Mouse (Mus musculus): ENCODE data around the gene Igfbp6. TPM values are rescaled to one million over a fixed set of nuclear protein-coding genes. Genes with fewer than 3 reads are reported as not detected.

The Igfbp6 gene
- polyA plus RNA-seq (2017; shearing (Covaris generic)): 1 to 10 TPM in 1 of 2 experiments, not detected in 1; 1.7 TPM

GRCm38 (mm10) chr15:102144274-102144711 lies at the start of gene Igfbp6:
Igfbp6 (plus strand) TSS chr15:102144362.

GRCm38 (mm10) chr15:102100161-102100981 lies 43.8 kb upstream of the Igfbp6 start, which contains the start of gene Tns2:
Tns2 (plus strand) TSS chr15:102100413.

GRCm38 (mm10) chr15:102136129-102136758 lies 7.9 kb upstream of the Igfbp6 start, which contains the start of gene Spryd3:
Spryd3 (minus strand) TSS chr15:102136234.

GRCm38 (mm10) chr15:102150301-102151135 lies 6.4 kb downstream of the Igfbp6 start, which contains the start of gene Soat2:
Soat2 (plus strand) TSS chr15:102150526.

Other genes with a start within 250 kb of the Igfbp6 start
- gene Krt4, start 219.6 kb upstream of the Igfbp6 start, polyA plus RNA-seq (2017; shearing (Covaris generic)): under 1 TPM; 0.07 to 0.56 TPM
- gene Krt79, start 204.0 kb upstream of the Igfbp6 start, polyA plus RNA-seq (2017; shearing (Covaris generic)): 1 to 10 TPM in 1 of 2 experiments, not detected in 1; 4.3 TPM
- gene Krt78, start 190.1 kb upstream of the Igfbp6 start, polyA plus RNA-seq (2017; shearing (Covaris generic)): not detected
- gene Krt8, start 139.9 kb upstream of the Igfbp6 start, polyA plus RNA-seq (2017; shearing (Covaris generic)): 1 to 10 TPM; 1.7 to 2.4 TPM
- 1 to 10 TPM in 1 of 2 experiments, under 1 TPM in 1; 0.71 to 6.2 TPM for gene Krt18, start 116.2 kb upstream of the Igfbp6 start, polyA plus RNA-seq (2017; shearing (Covaris generic))
- gene Eif4b, start 70.6 kb upstream of the Igfbp6 start, polyA plus RNA-seq (2017; shearing (Covaris generic)): 10 to 100 TPM; 96.9 to 97.9 TPM
- gene Tns2, start 43.9 kb upstream of the Igfbp6 start, polyA plus RNA-seq (2017; shearing (Covaris generic)): 1 to 10 TPM; 2.7 to 3.6 TPM
- gene Spryd3, start 8.1 kb upstream of the Igfbp6 start, polyA plus RNA-seq (2017; shearing (Covaris generic)): 10 to 100 TPM; 55.1 to 62.1 TPM
- gene Soat2, start 6.2 kb downstream of the Igfbp6 start, polyA plus RNA-seq (2017; shearing (Covaris generic)): 1 to 10 TPM; 2.2 TPM
- gene Zfp740, start 58.9 kb downstream of the Igfbp6 start, polyA plus RNA-seq (2017; shearing (Covaris generic)): 100 to 1,000 TPM in 1 of 2 experiments, 10 to 100 TPM in 1; 94.4 to 103 TPM
- gene Csad, start 60.4 kb downstream of the Igfbp6 start, polyA plus RNA-seq (2017; shearing (Covaris generic)): 10 to 100 TPM; 23.9 to 26.0 TPM
- gene Itgb7, start 87.6 kb downstream of the Igfbp6 start, polyA plus RNA-seq (2017; shearing (Covaris generic)): 1,000 to 10,000 TPM; 1,270 to 1,388 TPM
- gene Rarg, start 113.2 kb downstream of the Igfbp6 start, polyA plus RNA-seq (2017; shearing (Covaris generic)): 10 to 100 TPM; 37.3 to 41.8 TPM
- gene Gm9918, start 126.2 kb downstream of the Igfbp6 start, polyA plus RNA-seq (2017; shearing (Covaris generic)): under 1 TPM in 1 of 2 experiments, not detected in 1; 0.34 TPM
- gene Mfsd5, start 135.1 kb downstream of the Igfbp6 start, polyA plus RNA-seq (2017; shearing (Covaris generic)): 100 to 1,000 TPM; 101 to 121 TPM
- 1 to 10 TPM in 1 of 2 experiments, under 1 TPM in 1; 0.60 to 1.9 TPM for gene Espl1, start 151.9 kb downstream of the Igfbp6 start, polyA plus RNA-seq (2017; shearing (Covaris generic))
- 100 to 1,000 TPM; 410 to 478 TPM for gene Pfdn5, start 181.8 kb downstream of the Igfbp6 start, polyA plus RNA-seq (2017; shearing (Covaris generic))
- 10 to 100 TPM; 81.7 to 90.3 TPM for gene Myg1, start 187.3 kb downstream of the Igfbp6 start, polyA plus RNA-seq (2017; shearing (Covaris generic))
- 10 to 100 TPM; 50.8 to 79.0 TPM for gene Aaas, start 206.4 kb downstream of the Igfbp6 start, polyA plus RNA-seq (2017; shearing (Covaris generic))
- gene Sp7, start 222.8 kb downstream of the Igfbp6 start, polyA plus RNA-seq (2017; shearing (Covaris generic)): under 1 TPM in 1 of 2 experiments, not detected in 1; 0.33 TPM

All from inflammation-experienced regulatory T-cells (primary cell).